In the genomic region with DNA sequence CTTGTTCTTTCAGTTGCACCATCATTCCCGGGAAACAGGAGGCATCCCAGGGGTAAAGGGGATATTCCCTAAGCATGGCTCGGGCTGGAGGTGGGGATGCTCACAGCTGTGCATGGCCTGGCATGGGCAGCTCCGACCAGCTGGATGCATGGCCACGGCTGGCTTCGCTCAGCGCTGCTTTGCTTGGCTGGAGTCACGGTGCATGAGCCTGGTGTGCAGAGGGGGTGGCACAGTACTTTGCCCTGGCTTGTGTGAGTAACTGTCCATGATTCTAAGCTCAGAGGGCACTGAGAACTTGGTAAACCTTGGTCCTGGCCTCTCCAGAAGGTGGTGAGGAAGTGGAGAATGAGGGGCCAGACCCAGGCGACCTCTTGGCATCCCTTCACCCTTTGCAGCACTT, we compare ENCODE assay signal across 14 mouse cellular contexts.
"Had no signal": no experiment of that assay in that cellular context is flagged by ENCODE, and none has a peak within 500 bp of the region (broad histone marks: within the 10 kb centered on the region; RNA-seq: fewer than 3 reads in every experiment).

No protein-coding gene starts in this region.

- H3K27ac ChIP-seq: limb, embryonic 12.5 days; liver, embryonic 13.5 days; lung, embryonic 15.5 days; midbrain, embryonic 12.5 days; neural tube, embryonic 13.5 days; stomach, embryonic 15.5 days had no signal

- H3K4me2 ChIP-seq: limb, embryonic 12.5 days; liver, embryonic 13.5 days; lung, embryonic 15.5 days; midbrain, embryonic 12.5 days; neural tube, embryonic 13.5 days; stomach, embryonic 15.5 days had no signal

- H3K4me1 ChIP-seq: neural tube, embryonic 13.5 days; stomach, embryonic 15.5 days had no signal

- H3K9ac ChIP-seq: limb, embryonic 12.5 days; liver, embryonic 13.5 days; liver, postnatal 0 days; lung, embryonic 15.5 days; midbrain, embryonic 12.5 days; neural tube, embryonic 13.5 days; stomach, embryonic 15.5 days had no signal

- H3K4me3 ChIP-seq: limb, embryonic 12.5 days; liver, embryonic 13.5 days; lung, embryonic 15.5 days; midbrain, embryonic 12.5 days; neural tube, embryonic 13.5 days; stomach, embryonic 15.5 days had no signal

- DNase-seq: layer of hippocampus, postnatal 36 days; liver; liver, embryonic 13.5 days; liver, postnatal 0 days; right cerebral cortex, postnatal 14 days; thymus, adult 2 months; thymus, postnatal 25 days had no signal

- H3K36me3 ChIP-seq: limb, embryonic 12.5 days; lung, embryonic 15.5 days; stomach, embryonic 15.5 days had no signal

- ATAC-seq: intestine, embryonic 16.5 days; liver, postnatal 0 days; midbrain, embryonic 16.5 days had no signal

- H3K9me3 ChIP-seq: limb, embryonic 12.5 days; liver, embryonic 13.5 days; lung, embryonic 15.5 days; midbrain, embryonic 12.5 days; neural tube, embryonic 13.5 days; stomach, embryonic 15.5 days had no signal
